23 mouse cellular contexts compared by ENCODE assay signal in genomic region chr10:80091527-80091926, GRCm38 (mm10). TPM values are rescaled to one million over a fixed set of nuclear protein-coding genes. Genes with fewer than 3 reads are reported as not detected.
A peak's percentile ranks its signal among the peaks of the same experiment; 100 is the strongest.
DNase-seq lines count a peak whose midpoint lies in the region; ATAC-seq and TF ChIP-seq lines count a peak whose summit lies in the region.
"Had no signal": no experiment of that assay in that cellular context is flagged by ENCODE, and none has a peak within 500 bp of the region (broad histone marks: within the 10 kb centered on the region; RNA-seq: fewer than 3 reads in every experiment).

No protein-coding gene starts in this region.

- peaks cover 29% of the 10 kb centered on the region for H3K4me1 ChIP-seq in hindbrain, embryonic 10.5 days (replicated peaks)
- no peaks in the 10 kb centered on the region for H3K4me1 ChIP-seq in hindbrain, embryonic 16.5 days (ENCODE audit: control insufficient read depth, insufficient read depth, low read depth, low read length)
- peaks cover 72% of the 10 kb centered on the region for H3K4me1 ChIP-seq in liver, embryonic 15.5 days (replicated peaks)
- H3K4me1 ChIP-seq in liver, embryonic 11.5 days (replicated peaks; ENCODE audit: control insufficient read depth, insufficient read depth, low read length): peaks cover 19% of the 10 kb centered on the region
- H3K4me1 ChIP-seq in embryonic facial prominence, embryonic 15.5 days: peaks cover 11% of the 10 kb centered on the region
- H3K4me1 ChIP-seq: neural tube, embryonic 12.5 days had no signal

- peaks cover 7% of the 10 kb centered on the region; the same call in 1 of the 2 replicates for H3K36me3 ChIP-seq in hindbrain, embryonic 10.5 days
- H3K36me3 ChIP-seq in hindbrain, embryonic 16.5 days (ENCODE audit: control insufficient read depth, insufficient read depth, low read length): no peaks in the 10 kb centered on the region
- H3K36me3 ChIP-seq in liver, embryonic 15.5 days (replicated peaks): peaks cover 18% of the 10 kb centered on the region; the same call in 1 of the 2 replicates
- H3K36me3 ChIP-seq in liver, embryonic 11.5 days (ENCODE audit: control insufficient read depth, insufficient read depth, low read length): no peaks in the 10 kb centered on the region; the same call in 1 of the 2 replicates
- H3K36me3 ChIP-seq in embryonic facial prominence, embryonic 15.5 days: peaks cover 5% of the 10 kb centered on the region; the same call in 1 of the 2 replicates
- H3K36me3 ChIP-seq: neural tube, embryonic 12.5 days had no signal

- no peak for DNase-seq in gastrocnemius, adult 2 months
- no peak for DNase-seq in gastrocnemius, adult 8-10 months (ENCODE audit: low spot score in 2 of 2)
- no peak for DNase-seq in hindbrain, embryonic 10.5 days (ENCODE audit: low spot score)
- DNase-seq in liver, embryonic 11.5 days (ENCODE audit: low spot score): no peak
- DNase-seq: adrenal gland, postnatal 25 days; cerebellum, adult 9-10 months; kidney, adult 18-20 months; left cerebral cortex, postnatal 4 days; lung, postnatal 36 days; midbrain, embryonic 14.5 days; retina, postnatal 1 day; right cerebral cortex, postnatal 25 days; spleen, adult 18-20 months; thymus, postnatal 14 days had no signal

- ATAC-seq in hindbrain, embryonic 16.5 days: no peak
- no peak for ATAC-seq in liver, embryonic 15.5 days (ENCODE audit: insufficient read depth)
- no peak for ATAC-seq in liver, embryonic 11.5 days (replicated peaks; ENCODE audit: low FRiP score)
- ATAC-seq in embryonic facial prominence, embryonic 15.5 days (ENCODE audit: insufficient number of reproducible peaks, low FRiP score, low TSS enrichment, low read depth): no peak
- ATAC-seq in megakaryocyte progenitor cell, adult 5-6 weeks (replicated peaks; ENCODE audit: poor library complexity): no peak
- ATAC-seq: inflammation-experienced regulatory T-cells, adult 6 months had no signal

- H3K4me3 ChIP-seq in gastrocnemius, adult 2 months: no peak overlapping the region
- no peak overlapping the region for H3K4me3 ChIP-seq in hindbrain, embryonic 10.5 days
- H3K4me3 ChIP-seq in hindbrain, embryonic 16.5 days (ENCODE audit: low read length): no peak overlapping the region
- H3K4me3 ChIP-seq in liver, embryonic 15.5 days (replicated peaks): no peak overlapping the region
- H3K4me3 ChIP-seq in liver, embryonic 11.5 days (ENCODE audit: low read depth, low read length): no peak overlapping the region
- H3K4me3 ChIP-seq in embryonic facial prominence, embryonic 15.5 days (replicated peaks): no peak overlapping the region
- H3K4me3 ChIP-seq: forebrain, embryonic 10.5 days; heart, adult 2 months; hindbrain, embryonic 12.5 days; neural tube, embryonic 12.5 days had no signal

- no peak overlapping the region for H3K9ac ChIP-seq in hindbrain, embryonic 16.5 days (ENCODE audit: low read depth, low read length)
- H3K9ac ChIP-seq in liver, embryonic 15.5 days: no peak overlapping the region
- H3K9ac ChIP-seq in liver, embryonic 11.5 days (ENCODE audit: low read depth, low read length): no peak overlapping the region
- H3K9ac ChIP-seq in embryonic facial prominence, embryonic 15.5 days: no peak overlapping the region
- H3K9ac ChIP-seq: hindbrain, embryonic 12.5 days; neural tube, embryonic 12.5 days had no signal

- H3K4me2 ChIP-seq in hindbrain, embryonic 16.5 days (ENCODE audit: low read length): no peak overlapping the region
- no peak overlapping the region for H3K4me2 ChIP-seq in liver, embryonic 15.5 days
- no peak overlapping the region for H3K4me2 ChIP-seq in liver, embryonic 11.5 days
- no peak overlapping the region for H3K4me2 ChIP-seq in embryonic facial prominence, embryonic 15.5 days (replicated peaks)
- H3K4me2 ChIP-seq: hindbrain, embryonic 12.5 days; neural tube, embryonic 12.5 days had no signal

- H3K27me3 ChIP-seq in hindbrain, embryonic 10.5 days (ENCODE audit: insufficient read depth, poor library complexity, severe bottlenecking): no peaks in the 10 kb centered on the region
- H3K27me3 ChIP-seq in hindbrain, embryonic 16.5 days (replicated peaks; ENCODE audit: control insufficient read depth, insufficient read depth, low read length): no peaks in the 10 kb centered on the region
- no peaks in the 10 kb centered on the region for H3K27me3 ChIP-seq in liver, embryonic 15.5 days
- H3K27me3 ChIP-seq in liver, embryonic 11.5 days (replicated peaks; ENCODE audit: control insufficient read depth, insufficient read depth, low read length): no peaks in the 10 kb centered on the region
- no peaks in the 10 kb centered on the region for H3K27me3 ChIP-seq in embryonic facial prominence, embryonic 15.5 days
- H3K27me3 ChIP-seq: hindbrain, embryonic 12.5 days; neural tube, embryonic 12.5 days had no signal

- WGBS in hindbrain, embryonic 10.5 days: 90% methylated on average over 6 of the region's 6 CpGs
- WGBS in hindbrain, embryonic 16.5 days: 93% methylated on average over 6 of the region's 6 CpGs
- 82% methylated on average over 6 of the region's 6 CpGs for WGBS in liver, embryonic 15.5 days (ENCODE audit: insufficient replicate concordance)
- WGBS in liver, embryonic 11.5 days: 94% methylated on average over 6 of the region's 6 CpGs
- whole genome bisulfite sequencing in embryonic facial prominence, embryonic 15.5 days: 88% methylated on average over 6 of the region's 6 CpGs

- intact Hi-C loops in gastrocnemius, adult 2 months (cut with DNase I): no loop called here

- H3K9me3 ChIP-seq in hindbrain, embryonic 10.5 days: no peaks in the 10 kb centered on the region
- no peaks in the 10 kb centered on the region for H3K9me3 ChIP-seq in hindbrain, embryonic 16.5 days (ENCODE audit: control insufficient read depth, low read length)
- no peaks in the 10 kb centered on the region for H3K9me3 ChIP-seq in liver, embryonic 15.5 days (replicated peaks)
- no peaks in the 10 kb centered on the region for H3K9me3 ChIP-seq in liver, embryonic 11.5 days (ENCODE audit: control insufficient read depth, low read length)
- H3K9me3 ChIP-seq in embryonic facial prominence, embryonic 15.5 days (replicated peaks): no peaks in the 10 kb centered on the region
- H3K9me3 ChIP-seq: forebrain, embryonic 10.5 days; hindbrain, embryonic 12.5 days; neural tube, embryonic 12.5 days had no signal

- no peak for TF ChIP-seq CTCF in gastrocnemius, adult 2 months (IDR thresholded peaks at IDR 0.05)

- 0 out of 2 replicates have a peak overlapping the region, but pooled peaks have one; percentile 21 for H3K27ac ChIP-seq in gastrocnemius, adult 2 months
- H3K27ac ChIP-seq in hindbrain, embryonic 10.5 days: peak overlapping the region; percentile 1; the same call in 1 of the 2 replicates
- H3K27ac ChIP-seq in hindbrain, embryonic 16.5 days (ENCODE audit: low read depth, low read length): no peak overlapping the region
- 0 out of 2 replicates have a peak overlapping the region, but pooled peaks have one; percentile 0 for H3K27ac ChIP-seq in liver, embryonic 15.5 days (replicated peaks)
- no peak overlapping the region for H3K27ac ChIP-seq in liver, embryonic 11.5 days (ENCODE audit: low read depth, low read length)
- H3K27ac ChIP-seq in embryonic facial prominence, embryonic 15.5 days (replicated peaks): 0 out of 2 replicates have a peak overlapping the region, but pooled peaks have one; percentile 11
- H3K27ac ChIP-seq: forebrain, embryonic 10.5 days; heart, adult 2 months; hindbrain, embryonic 12.5 days; neural tube, embryonic 12.5 days had no signal

RNA-seq across cellular contexts. Expression of gene Sbno2, which starts 13.8 kb away (rescaled TPM):
- 1 to 10 TPM; 6.2 to 7.1 TPM for total RNA-seq in gastrocnemius, adult 2 months (2021)
- total RNA-seq in gastrocnemius, adult 8-10 months (2022): 1 to 10 TPM; 4.8 to 5.7 (median 5.3) TPM
- polyA plus RNA-seq in hindbrain, embryonic 10.5 days (2016; fragmentation: Nextera tagmentation; extraction: Ambion mirVana): 16.8 and 17.2 TPM in 2 replicates
- polyA plus RNA-seq in hindbrain, embryonic 16.5 days (2015; fragmentation: Nextera tagmentation; extraction: Ambion mirVana): 10.3 and 13.0 TPM in 2 replicates
- 10.4 and 12.3 TPM in 2 replicates for polyA plus RNA-seq in liver, embryonic 15.5 days (2015; fragmentation: Nextera tagmentation; extraction: Ambion mirVana)
- 17.7 and 19.2 TPM in 2 replicates for polyA plus RNA-seq in liver, embryonic 11.5 days (2014; fragmentation: Nextera tagmentation; extraction: Ambion mirVana)
- 19.4 and 19.8 TPM in 2 replicates for polyA plus RNA-seq in embryonic facial prominence, embryonic 15.5 days (2015; fragmentation: Nextera tagmentation; extraction: Ambion mirVana)
- 16.9 and 19.5 TPM in 2 replicates for total RNA-seq in megakaryocyte progenitor cell, adult 5-6 weeks (2015)
- total RNA-seq in megakaryocyte progenitor cell, adult 5-6 weeks (2017): 19.1 and 24.0 TPM in 2 replicates

RNA-seq across cellular contexts. Expression of gene Stk11, which starts 24.1 kb away (rescaled TPM):
- total RNA-seq in gastrocnemius, adult 2 months (2021): 100 to 1,000 TPM; 144 to 153 TPM
- total RNA-seq in gastrocnemius, adult 8-10 months (2022): 100 to 1,000 TPM; 157 to 173 (median 162) TPM
- polyA plus RNA-seq in hindbrain, embryonic 10.5 days (2016; fragmentation: Nextera tagmentation; extraction: Ambion mirVana): 18.5 and 21.1 TPM in 2 replicates
- 17.7 and 18.3 TPM in 2 replicates for polyA plus RNA-seq in hindbrain, embryonic 16.5 days (2015; fragmentation: Nextera tagmentation; extraction: Ambion mirVana)
- 16.4 and 21.8 TPM in 2 replicates for polyA plus RNA-seq in liver, embryonic 15.5 days (2015; fragmentation: Nextera tagmentation; extraction: Ambion mirVana)
- polyA plus RNA-seq in liver, embryonic 11.5 days (2014; fragmentation: Nextera tagmentation; extraction: Ambion mirVana): 25.1 and 33.5 TPM in 2 replicates
- 21.3 and 27.3 TPM in 2 replicates for polyA plus RNA-seq in embryonic facial prominence, embryonic 15.5 days (2015; fragmentation: Nextera tagmentation; extraction: Ambion mirVana)
- 71.7 and 81.1 TPM in 2 replicates for total RNA-seq in megakaryocyte progenitor cell, adult 5-6 weeks (2015)
- total RNA-seq in megakaryocyte progenitor cell, adult 5-6 weeks (2017): 159 and 172 TPM in 2 replicates

RNA-seq across cellular contexts. Expression of gene Gpx4, which starts 44.6 kb away (rescaled TPM):
- total RNA-seq in gastrocnemius, adult 2 months (2021): 100 to 1,000 TPM; 552 to 603 TPM
- total RNA-seq in gastrocnemius, adult 8-10 months (2022): 100 to 1,000 TPM; 510 to 613 (median 541) TPM
- 681 and 705 TPM in 2 replicates for polyA plus RNA-seq in hindbrain, embryonic 10.5 days (2016; fragmentation: Nextera tagmentation; extraction: Ambion mirVana)
- 601 and 643 TPM in 2 replicates for polyA plus RNA-seq in hindbrain, embryonic 16.5 days (2015; fragmentation: Nextera tagmentation; extraction: Ambion mirVana)
- 603 and 658 TPM in 2 replicates for polyA plus RNA-seq in liver, embryonic 15.5 days (2015; fragmentation: Nextera tagmentation; extraction: Ambion mirVana)
- polyA plus RNA-seq in liver, embryonic 11.5 days (2014; fragmentation: Nextera tagmentation; extraction: Ambion mirVana): 761 and 762 TPM in 2 replicates
- 503 and 528 TPM in 2 replicates for polyA plus RNA-seq in embryonic facial prominence, embryonic 15.5 days (2015; fragmentation: Nextera tagmentation; extraction: Ambion mirVana)
- total RNA-seq in megakaryocyte progenitor cell, adult 5-6 weeks (2015): 253 and 271 TPM in 2 replicates
- total RNA-seq in megakaryocyte progenitor cell, adult 5-6 weeks (2017): 358 and 365 TPM in 2 replicates

RNA-seq across cellular contexts. Expression of gene Atp5d, which starts 46.9 kb away (rescaled TPM):
- total RNA-seq in gastrocnemius, adult 2 months (2021): 100 to 1,000 TPM; 535 to 725 TPM
- total RNA-seq in gastrocnemius, adult 8-10 months (2022): 100 to 1,000 TPM; 525 to 571 (median 544) TPM
- polyA plus RNA-seq in hindbrain, embryonic 10.5 days (2016; fragmentation: Nextera tagmentation; extraction: Ambion mirVana): 484 and 504 TPM in 2 replicates
- polyA plus RNA-seq in hindbrain, embryonic 16.5 days (2015; fragmentation: Nextera tagmentation; extraction: Ambion mirVana): 554 and 581 TPM in 2 replicates
- polyA plus RNA-seq in liver, embryonic 15.5 days (2015; fragmentation: Nextera tagmentation; extraction: Ambion mirVana): 291 and 300 TPM in 2 replicates
- 482 and 514 TPM in 2 replicates for polyA plus RNA-seq in liver, embryonic 11.5 days (2014; fragmentation: Nextera tagmentation; extraction: Ambion mirVana)
- 516 and 519 TPM in 2 replicates for polyA plus RNA-seq in embryonic facial prominence, embryonic 15.5 days (2015; fragmentation: Nextera tagmentation; extraction: Ambion mirVana)
- 187 and 199 TPM in 2 replicates for total RNA-seq in megakaryocyte progenitor cell, adult 5-6 weeks (2015)
- total RNA-seq in megakaryocyte progenitor cell, adult 5-6 weeks (2017): 37.6 and 39.3 TPM in 2 replicates

RNA-seq across cellular contexts. Expression of gene Cbarp, which starts 49.1 kb away (rescaled TPM):
- 1 to 10 TPM; 1.8 to 2.3 TPM for total RNA-seq in gastrocnemius, adult 2 months (2021)
- 1 to 10 TPM; 1.9 to 4.0 (median 2.9) TPM for total RNA-seq in gastrocnemius, adult 8-10 months (2022)
- polyA plus RNA-seq in hindbrain, embryonic 10.5 days (2016; fragmentation: Nextera tagmentation; extraction: Ambion mirVana): 7.1 and 15.0 TPM in 2 replicates
- 98.8 and 130 TPM in 2 replicates for polyA plus RNA-seq in hindbrain, embryonic 16.5 days (2015; fragmentation: Nextera tagmentation; extraction: Ambion mirVana)
- 0.35 and 0.51 TPM in 2 replicates for polyA plus RNA-seq in liver, embryonic 15.5 days (2015; fragmentation: Nextera tagmentation; extraction: Ambion mirVana)
- polyA plus RNA-seq in liver, embryonic 11.5 days (2014; fragmentation: Nextera tagmentation; extraction: Ambion mirVana): 2.8 and 3.1 TPM in 2 replicates
- polyA plus RNA-seq in embryonic facial prominence, embryonic 15.5 days (2015; fragmentation: Nextera tagmentation; extraction: Ambion mirVana): 9.3 and 10.9 TPM in 2 replicates
- total RNA-seq in megakaryocyte progenitor cell, adult 5-6 weeks (2015): 3.8 and 4.8 TPM in 2 replicates
- 2.0 and 2.2 TPM in 2 replicates for total RNA-seq in megakaryocyte progenitor cell, adult 5-6 weeks (2017)

Comparison
In these comparisons a context has a peak if more than half of its experiments do, and no peak if none do; other contexts are left out.
1. H3K27ac ChIP-seq: peak in gastrocnemius, adult 2 months (single experiment), hindbrain, embryonic 10.5 days (single experiment), liver, embryonic 15.5 days (single experiment) and embryonic facial prominence, embryonic 15.5 days (single experiment); none in hindbrain, embryonic 16.5 days (single experiment) and liver, embryonic 11.5 days (single experiment).